Mouse (Mus musculus): Measurements from ENCODE around the gene Thbs4. TPM values are rescaled to one million over a fixed set of nuclear protein-coding genes. Genes with fewer than 3 reads are reported as not detected.

The Thbs4 gene
- polyA plus RNA-seq, 1 experiment from 2014 or later, result 2.9 TPM

GRCm38 (mm10) chr13:92774887-92775286 lies 19.7 kb downstream of the Thbs4 start:
- Histone ChIP-seq H3K36me3 (ENCODE audit: control insufficient read depth, insufficient read depth, low read length) (no peaks in the 10 kb centered on the region), H3K4me1 (ENCODE audit: control insufficient read depth, insufficient read depth, low read length) (no peaks in the 10 kb centered on the region), H3K9ac (replicated peaks; ENCODE audit: low read length) (no peak overlapping the region), H3K4me3 (replicated peaks; ENCODE audit: low read depth, low read length) (no peak overlapping the region), H3K9me3 (ENCODE audit: control insufficient read depth, low read length) (no peaks in the 10 kb centered on the region), H3K27ac (replicated peaks; ENCODE audit: low read depth, low read length) (no peak overlapping the region), H3K4me2 (ENCODE audit: low read length) (no peak overlapping the region), H3K27me3 (ENCODE audit: control insufficient read depth, insufficient read depth, low read length) (no peaks in the 10 kb centered on the region)
- no peak for ATAC-seq (ENCODE audit: low FRiP score, low TSS enrichment)
- 96% methylated on average over 9 of the region's 9 CpGs for WGBS
- DNase-seq, result no peak

GRCm38 (mm10) chr13:92772500-92772899 lies 22.1 kb downstream of the Thbs4 start:
- Histone ChIP-seq H3K4me3 (replicated peaks; ENCODE audit: low read depth, low read length) (no peak overlapping the region), H3K4me1 (ENCODE audit: control insufficient read depth, insufficient read depth, low read length) (no peaks in the 10 kb centered on the region), H3K27me3 (ENCODE audit: control insufficient read depth, insufficient read depth, low read length) (no peaks in the 10 kb centered on the region), H3K4me2 (ENCODE audit: low read length) (no peak overlapping the region), H3K9ac (replicated peaks; ENCODE audit: low read length) (no peak overlapping the region), H3K9me3 (ENCODE audit: control insufficient read depth, low read length) (no peaks in the 10 kb centered on the region), H3K36me3 (ENCODE audit: control insufficient read depth, insufficient read depth, low read length) (no peaks in the 10 kb centered on the region), H3K27ac (replicated peaks; ENCODE audit: low read depth, low read length) (no peak overlapping the region)
- DNase-seq (no peak), ATAC-seq (ENCODE audit: low FRiP score, low TSS enrichment) (no peak)
- 73% methylated on average over 8 of the region's 8 CpGs for WGBS

- ATAC-seq (ENCODE audit: low FRiP score, low TSS enrichment) (no peak), DNase-seq (no peak)
- H3K36me3 ChIP-seq (ENCODE audit: control insufficient read depth, insufficient read depth, low read length), result no peaks in the 10 kb centered on the region
- H3K27ac ChIP-seq (replicated peaks; ENCODE audit: low read depth, low read length), result no peak overlapping the region
- H3K27me3 ChIP-seq (ENCODE audit: control insufficient read depth, insufficient read depth, low read length), result no peaks in the 10 kb centered on the region
- no peak overlapping the region for H3K4me3 ChIP-seq (replicated peaks; ENCODE audit: low read depth, low read length)
- no peaks in the 10 kb centered on the region for H3K4me1 ChIP-seq (ENCODE audit: control insufficient read depth, insufficient read depth, low read length)
- no peak overlapping the region for H3K4me2 ChIP-seq (ENCODE audit: low read length)
- 87% methylated on average over 5 of the region's 5 CpGs for WGBS
- H3K9me3 ChIP-seq (ENCODE audit: control insufficient read depth, low read length), result no peaks in the 10 kb centered on the region
- H3K9ac ChIP-seq (replicated peaks; ENCODE audit: low read length), result no peak overlapping the region
These were observed 23.1 kb downstream of the Thbs4 start for GRCm38 (mm10) chr13:92771566-92771965.

GRCm38 (mm10) chr13:92765454-92766242 lies 29.0 kb downstream of the Thbs4 start:
- H3K27me3 ChIP-seq (ENCODE audit: control insufficient read depth, insufficient read depth, low read length), result no peaks in the 10 kb centered on the region

GRCm38 (mm10) chr13:92762322-92762721 lies 32.3 kb downstream of the Thbs4 start:
- H3K9me3 ChIP-seq (ENCODE audit: control insufficient read depth, low read length), result no peaks in the 10 kb centered on the region
- no peak for ATAC-seq (ENCODE audit: low FRiP score, low TSS enrichment)
- no peak for DNase-seq
- H3K9ac ChIP-seq (replicated peaks; ENCODE audit: low read length), result no peak overlapping the region
- H3K27me3 ChIP-seq (ENCODE audit: control insufficient read depth, insufficient read depth, low read length), result no peaks in the 10 kb centered on the region
- 52% methylated on average over 1 of the region's 1 CpGs for WGBS
- no peak overlapping the region for H3K4me2 ChIP-seq (ENCODE audit: low read length)
- no peak overlapping the region for H3K27ac ChIP-seq (replicated peaks; ENCODE audit: low read depth, low read length)
- no peaks in the 10 kb centered on the region for H3K36me3 ChIP-seq (ENCODE audit: control insufficient read depth, insufficient read depth, low read length)
- no peaks in the 10 kb centered on the region for H3K4me1 ChIP-seq (ENCODE audit: control insufficient read depth, insufficient read depth, low read length)
- no peak overlapping the region for H3K4me3 ChIP-seq (replicated peaks; ENCODE audit: low read depth, low read length)

More at GRCm38 (mm10) chr13:92765454-92766242, 29.0 kb downstream of the Thbs4 start:
- 61% methylated on average over 6 of the region's 6 CpGs for WGBS
- DNase-seq (peak; percentile 14), ATAC-seq (ENCODE audit: low FRiP score, low TSS enrichment) (peak; percentile 53; the same call in 1 of the 2 replicates)
- Histone ChIP-seq H3K27ac (replicated peaks; ENCODE audit: low read depth, low read length) (0 out of 2 replicates have a peak overlapping the region, but pooled peaks have one; percentile 10), H3K4me3 (replicated peaks; ENCODE audit: low read depth, low read length) (no peak overlapping the region), H3K9me3 (ENCODE audit: control insufficient read depth, low read length) (no peaks in the 10 kb centered on the region), H3K36me3 (ENCODE audit: control insufficient read depth, insufficient read depth, low read length) (no peaks in the 10 kb centered on the region), H3K4me1 (ENCODE audit: control insufficient read depth, insufficient read depth, low read length) (no peaks in the 10 kb centered on the region), H3K4me2 (ENCODE audit: low read length) (no peak overlapping the region), H3K9ac (replicated peaks; ENCODE audit: low read length) (no peak overlapping the region)

GRCm38 (mm10) chr13:92760519-92760918 lies 34.1 kb downstream of the Thbs4 start:
- WGBS, result 89% methylated on average over 6 of the region's 6 CpGs
- Histone ChIP-seq H3K4me2 (ENCODE audit: low read length) (no peak overlapping the region), H3K27me3 (ENCODE audit: control insufficient read depth, insufficient read depth, low read length) (no peaks in the 10 kb centered on the region), H3K4me3 (replicated peaks; ENCODE audit: low read depth, low read length) (no peak overlapping the region), H3K4me1 (ENCODE audit: control insufficient read depth, insufficient read depth, low read length) (no peaks in the 10 kb centered on the region), H3K9me3 (ENCODE audit: control insufficient read depth, low read length) (no peaks in the 10 kb centered on the region), H3K9ac (replicated peaks; ENCODE audit: low read length) (no peak overlapping the region), H3K36me3 (ENCODE audit: control insufficient read depth, insufficient read depth, low read length) (no peaks in the 10 kb centered on the region), H3K27ac (replicated peaks; ENCODE audit: low read depth, low read length) (no peak overlapping the region)
- ATAC-seq (ENCODE audit: low FRiP score, low TSS enrichment) (no peak), DNase-seq (no peak)

GRCm38 (mm10) chr13:92759096-92759495 lies 35.5 kb downstream of the Thbs4 start:
- Histone ChIP-seq H3K4me2 (ENCODE audit: low read length) (no peak overlapping the region), H3K4me3 (replicated peaks; ENCODE audit: low read depth, low read length) (no peak overlapping the region), H3K36me3 (ENCODE audit: control insufficient read depth, insufficient read depth, low read length) (no peaks in the 10 kb centered on the region), H3K9me3 (ENCODE audit: control insufficient read depth, low read length) (no peaks in the 10 kb centered on the region), H3K4me1 (ENCODE audit: control insufficient read depth, insufficient read depth, low read length) (no peaks in the 10 kb centered on the region), H3K9ac (replicated peaks; ENCODE audit: low read length) (no peak overlapping the region), H3K27ac (replicated peaks; ENCODE audit: low read depth, low read length) (no peak overlapping the region), H3K27me3 (ENCODE audit: control insufficient read depth, insufficient read depth, low read length) (no peaks in the 10 kb centered on the region)
- ATAC-seq (ENCODE audit: low FRiP score, low TSS enrichment) (no peak), DNase-seq (no peak)
- WGBS, result 94% methylated on average over 4 of the region's 4 CpGs

GRCm38 (mm10) chr13:92757972-92758585 lies 36.5 kb downstream of the Thbs4 start:
- no peak for DNase-seq
- Histone ChIP-seq H3K4me3 (replicated peaks; ENCODE audit: low read depth, low read length) (no peak overlapping the region), H3K36me3 (ENCODE audit: control insufficient read depth, insufficient read depth, low read length) (no peaks in the 10 kb centered on the region), H3K9me3 (ENCODE audit: control insufficient read depth, low read length) (no peaks in the 10 kb centered on the region), H3K9ac (replicated peaks; ENCODE audit: low read length) (no peak overlapping the region), H3K4me1 (ENCODE audit: control insufficient read depth, insufficient read depth, low read length) (no peaks in the 10 kb centered on the region), H3K27me3 (ENCODE audit: control insufficient read depth, insufficient read depth, low read length) (no peaks in the 10 kb centered on the region), H3K4me2 (ENCODE audit: low read length) (no peak overlapping the region), H3K27ac (replicated peaks; ENCODE audit: low read depth, low read length) (no peak overlapping the region)
- no peak for ATAC-seq (ENCODE audit: low FRiP score, low TSS enrichment)
- WGBS, result 83% methylated on average over 12 of the region's 12 CpGs

- Histone ChIP-seq H3K36me3 (ENCODE audit: control insufficient read depth, insufficient read depth, low read length) (no peaks in the 10 kb centered on the region), H3K4me3 (replicated peaks; ENCODE audit: low read depth, low read length) (no peak overlapping the region), H3K27me3 (ENCODE audit: control insufficient read depth, insufficient read depth, low read length) (no peaks in the 10 kb centered on the region), H3K4me1 (ENCODE audit: control insufficient read depth, insufficient read depth, low read length) (no peaks in the 10 kb centered on the region), H3K9me3 (ENCODE audit: control insufficient read depth, low read length) (no peaks in the 10 kb centered on the region), H3K27ac (replicated peaks; ENCODE audit: low read depth, low read length) (no peak overlapping the region), H3K4me2 (ENCODE audit: low read length) (no peak overlapping the region), H3K9ac (replicated peaks; ENCODE audit: low read length) (no peak overlapping the region)
- 80% methylated on average over 7 of the region's 7 CpGs for WGBS
- no peak for ATAC-seq (ENCODE audit: low FRiP score, low TSS enrichment)
- no peak for DNase-seq
These were observed 39.6 kb downstream of the Thbs4 start for GRCm38 (mm10) chr13:92755036-92755435.

All from midbrain, embryonic 14.5 days (tissue).